Mouse (Mus musculus) heart, adult 11 months (tissue): ENCODE data around the gene Mier2.

Experiments
- DNase-seq: peaks from one replicate; pipeline ENCODE4 v3.0.0; 2022

Mier2 gene

GRCm38 (mm10) chr10:79539701-79540495, 15.1 kb downstream of the Mier2 start:
- peak; percentile 86 for DNase-seq

GRCm38 (mm10) chr10:79538873-79539272, 16.1 kb downstream of the Mier2 start:
- DNase-seq: peak; percentile 93

GRCm38 (mm10) chr10:79538323-79538722, 16.7 kb downstream of the Mier2 start:
- peak; percentile 80 for DNase-seq

GRCm38 (mm10) chr10:79537781-79538180, 17.2 kb downstream of the Mier2 start:
- peak; percentile 58 for DNase-seq

GRCm38 (mm10) chr10:79537271-79537670, 17.7 kb downstream of the Mier2 start:
- DNase-seq: peak; percentile 89

DNA sequence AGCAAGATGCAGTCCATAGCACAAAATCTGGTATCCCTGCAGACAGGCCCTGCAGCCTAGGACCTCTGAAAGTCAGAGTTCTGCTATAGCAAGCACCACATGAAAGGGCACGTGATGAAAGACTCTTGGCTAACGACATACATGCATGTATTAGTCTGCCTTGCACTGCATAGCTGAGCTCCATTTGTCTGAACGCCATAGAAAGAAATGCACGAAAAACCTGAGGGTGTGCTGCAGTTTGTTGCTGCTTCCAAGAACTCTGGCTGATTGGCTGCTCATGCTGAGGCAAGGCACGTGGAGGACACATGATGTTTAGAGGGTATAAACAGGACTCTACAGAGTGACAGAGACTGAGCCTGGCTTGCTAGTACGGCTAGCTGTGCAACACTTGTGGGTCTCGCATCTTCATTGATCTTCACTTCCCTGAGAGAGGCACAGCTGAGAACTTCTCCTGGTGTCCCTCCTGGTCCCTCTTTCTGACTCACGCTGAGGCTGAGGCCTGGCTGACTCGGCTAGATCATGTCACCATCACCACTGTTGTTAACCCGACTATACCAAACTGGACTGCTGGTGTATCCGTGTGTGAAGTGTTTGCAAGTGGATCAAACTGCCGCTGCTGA, 18.4 kb downstream of the Mier2 start:
- peak; percentile 78 for DNase-seq

DNA sequence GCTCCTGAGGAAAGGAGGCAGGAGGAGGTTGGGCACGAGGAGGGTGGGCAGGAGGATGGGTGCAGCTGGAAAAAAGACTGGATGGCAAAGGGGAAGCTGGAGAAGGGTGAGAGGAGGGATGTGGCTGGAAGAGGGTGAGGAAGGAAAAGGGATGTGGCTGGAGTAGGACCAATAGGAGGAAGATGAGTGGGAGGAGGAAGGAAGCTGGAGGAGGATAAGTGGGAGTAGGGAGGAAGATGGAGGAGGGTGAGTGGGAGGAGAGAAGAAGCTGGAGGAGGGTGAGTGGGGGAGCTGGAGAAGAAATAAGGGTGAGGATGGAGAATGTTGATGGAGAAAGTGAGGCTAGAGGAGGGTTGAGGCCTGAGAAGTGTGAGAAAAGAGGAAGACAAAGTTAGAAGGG, 19.6 kb downstream of the Mier2 start:
- DNase-seq: peak; percentile 83

DNA sequence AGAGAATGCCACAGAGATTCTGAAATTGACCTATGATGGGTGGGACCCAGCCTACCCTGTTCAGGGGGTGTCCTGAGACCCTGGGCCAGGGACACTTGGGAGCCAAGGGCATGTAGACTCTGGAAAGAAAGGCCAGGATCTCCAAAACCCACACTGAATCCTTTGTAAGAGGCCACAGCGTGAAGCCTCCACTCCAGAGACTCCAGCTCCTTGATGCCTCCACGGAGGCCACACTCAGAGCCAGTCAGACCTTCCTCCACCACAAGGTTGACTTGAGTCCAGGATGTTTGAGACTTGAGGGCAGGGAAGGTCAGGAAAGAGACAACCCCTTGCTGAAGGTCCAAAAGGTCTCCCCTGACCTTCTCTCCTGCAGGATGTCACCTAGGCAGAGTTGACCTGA, 20.6 kb downstream of the Mier2 start:
- DNase-seq: peak; percentile 87

- DNase-seq: peak; percentile 97
Observed at GRCm38 (mm10) chr10:79533126-79533911, 21.7 kb downstream of the Mier2 start, which contains the start of gene Plpp2. TSS of gene Plpp2 (minus strand) at chr10:79533796.

DNA sequence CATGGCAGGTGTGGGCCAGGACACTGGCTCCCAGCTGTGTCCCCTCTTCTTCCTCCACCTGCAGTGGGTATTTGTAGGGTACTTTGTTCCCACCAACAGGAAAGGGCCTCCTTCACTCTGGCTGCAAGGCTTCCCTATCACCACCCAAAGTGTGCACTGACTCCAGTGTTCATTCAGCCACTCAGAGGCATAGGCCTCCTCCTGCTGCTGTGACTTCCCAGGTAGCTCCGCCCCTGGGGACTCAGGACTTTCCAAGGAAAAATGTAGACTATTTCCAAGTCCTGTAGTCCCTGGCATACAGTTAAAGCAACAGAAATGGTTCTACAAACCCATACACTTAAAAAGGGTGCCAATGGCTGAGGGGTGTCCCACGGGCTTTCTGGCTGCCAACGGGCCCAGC, 22.3 kb downstream of the Mier2 start:
- DNase-seq: no peak

DNA sequence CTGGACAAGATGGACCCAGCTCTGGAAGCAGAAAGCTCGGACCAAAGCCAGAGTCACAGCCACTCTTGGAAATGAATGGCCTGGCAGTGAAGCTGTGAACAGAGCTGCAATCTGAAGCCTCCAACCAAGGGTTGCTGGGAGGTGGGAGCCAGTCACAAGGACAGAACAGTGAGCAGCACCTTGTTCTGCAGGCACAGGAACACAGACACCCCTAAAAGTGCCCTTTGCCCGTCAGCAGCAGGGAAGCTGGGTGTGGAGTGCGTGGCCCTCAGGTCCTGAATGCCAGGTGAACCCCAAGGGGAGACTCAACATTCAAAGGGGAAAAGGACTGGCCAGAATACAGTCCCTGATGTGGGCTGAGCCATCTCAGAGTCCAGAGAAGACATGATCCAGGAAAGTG, 23.4 kb downstream of the Mier2 start:
- DNase-seq: peak; percentile 84

- peak; percentile 60 for DNase-seq
Observed at GRCm38 (mm10) chr10:79530721-79531120, 24.3 kb downstream of the Mier2 start.

GRCm38 (mm10) chr10:79530241-79530640, 24.8 kb downstream of the Mier2 start:
- DNase-seq: peak; percentile 79

- no peak for DNase-seq
Observed at GRCm38 (mm10) chr10:79528081-79528480, 26.9 kb downstream of the Mier2 start.

DNA sequence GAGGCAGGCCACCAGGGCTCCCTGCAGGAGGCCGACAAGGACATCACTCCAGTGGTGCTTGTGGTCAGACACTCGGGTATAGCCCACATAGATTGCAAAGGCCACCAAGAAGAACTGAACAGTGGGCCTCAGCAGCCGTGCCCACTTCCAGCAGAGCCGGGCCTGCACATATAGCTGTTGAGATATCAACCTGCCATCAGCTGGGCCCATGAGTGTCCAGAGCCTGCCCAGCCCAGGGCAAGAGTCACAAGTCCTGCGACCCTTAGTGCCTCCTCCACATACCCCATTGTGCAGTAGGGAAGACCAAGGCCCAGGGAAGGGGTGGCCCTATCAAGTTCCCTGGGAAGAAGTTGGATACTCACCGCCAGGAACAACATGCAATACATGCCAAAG, 27.6 kb downstream of the Mier2 start:
- DNase-seq: peak; percentile 86

DNA sequence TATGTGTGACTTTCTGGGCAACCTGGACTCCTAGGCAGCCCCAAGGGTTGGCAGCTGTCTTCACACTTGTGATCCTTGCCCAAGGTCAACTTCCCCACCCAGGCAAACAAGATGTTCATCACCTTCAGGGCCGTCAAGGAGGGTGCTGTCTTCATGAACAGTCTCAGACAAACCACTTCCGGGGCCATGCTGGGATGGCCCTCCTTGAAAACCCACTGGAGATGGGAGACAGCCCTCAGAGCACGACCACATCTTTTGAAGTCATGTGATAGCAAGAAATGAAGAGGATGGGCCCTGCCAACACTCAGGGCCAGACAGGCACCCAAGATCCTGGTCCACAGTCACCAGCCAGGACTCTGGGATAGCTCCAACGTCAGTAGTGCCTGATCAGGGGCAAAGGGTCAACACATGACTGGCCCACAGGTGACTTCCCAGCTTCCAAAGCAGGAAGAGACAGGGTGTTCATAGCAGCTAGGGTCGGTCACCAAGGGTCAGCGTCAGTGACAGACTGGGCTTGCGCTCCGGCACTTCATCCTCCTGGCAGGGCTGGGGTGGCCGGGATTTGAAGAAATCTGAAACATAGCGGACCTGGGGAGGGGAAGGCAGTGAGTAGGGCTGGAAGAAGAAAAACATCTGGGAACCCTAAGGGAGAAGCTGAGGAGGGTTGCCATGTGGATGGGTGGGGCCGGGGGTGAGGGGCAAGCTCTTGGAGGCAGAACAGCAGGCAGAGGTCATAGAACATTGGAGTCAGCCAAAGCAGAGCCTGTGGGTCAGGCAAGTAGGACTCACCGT, 28.1 kb downstream of the Mier2 start:
- DNase-seq: peak; percentile 80

DNA sequence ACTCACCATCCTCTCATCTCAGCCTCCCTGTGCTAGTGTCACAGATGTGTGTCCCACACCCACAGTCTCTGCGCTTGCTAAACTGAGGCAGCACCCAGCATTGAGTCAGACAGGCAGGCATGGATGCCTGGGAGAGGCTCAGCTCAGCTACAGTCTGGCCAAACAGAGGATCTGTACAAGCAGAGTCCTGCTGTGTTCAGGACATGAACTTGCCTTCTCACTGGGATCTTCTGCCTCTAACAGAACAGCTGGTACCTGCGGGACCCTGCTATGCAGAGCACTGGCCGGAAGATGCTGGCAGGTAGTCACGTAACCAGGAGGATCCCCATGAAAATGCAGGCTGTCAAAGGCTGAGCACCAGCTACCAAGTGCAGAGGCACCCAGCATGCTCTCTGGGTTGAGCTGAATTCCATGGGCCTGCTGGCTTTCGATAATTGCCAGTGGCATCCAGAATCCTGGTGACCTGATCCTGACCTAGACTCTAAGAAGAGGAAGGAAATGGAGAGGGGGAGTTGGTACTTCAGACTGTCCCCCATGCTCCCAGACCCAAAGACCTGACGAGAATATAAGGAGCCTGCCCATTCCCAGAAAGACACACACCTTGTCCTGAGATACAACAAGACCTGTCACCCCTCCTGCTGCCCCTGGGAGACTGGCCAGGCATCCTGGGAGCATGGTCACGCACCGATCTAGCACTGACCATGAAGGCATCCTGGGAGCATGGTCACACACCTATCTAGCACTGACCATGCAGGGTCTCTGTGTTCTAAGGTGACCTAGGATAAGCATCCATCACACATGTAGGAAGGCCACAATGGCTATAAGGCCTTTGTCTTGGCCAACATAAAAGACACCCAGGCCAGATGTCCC, 29.3 kb downstream of the Mier2 start:
- peak; percentile 79 for DNase-seq

- peak; percentile 55 for DNase-seq
Observed at GRCm38 (mm10) chr10:79524433-79524832, 30.6 kb downstream of the Mier2 start.

GRCm38 (mm10) chr10:79506709-79507108, 48.3 kb downstream of the Mier2 start:
- no peak for DNase-seq

GRCm38 (mm10) chr10:79502830-79503644, 52.0 kb downstream of the Mier2 start:
- DNase-seq: no peak
